ENCODE assay signal across 8 mouse cellular contexts in genomic region chr19:60874064-60874694, GRCm38 (mm10). TPM values are rescaled to one million over a fixed set of nuclear protein-coding genes. Genes with fewer than 3 reads are reported as not detected.
DNase-seq lines count a peak whose midpoint lies in the region; ATAC-seq lines count a peak whose summit lies in the region.

TSS of gene Prdx3 (minus strand) at chr19:60874556.

- H3K4me3 ChIP-seq in hindbrain, embryonic 16.5 days (ENCODE audit: low read length) = peak within 1 kb of the TSS; percentile 67
- H3K4me3 ChIP-seq in macrophage (ENCODE audit: inconsistent target) = peak within 1 kb of the TSS; percentile 79

- peak; percentile 97 for DNase-seq in T-cell, adult 2 months (ENCODE audit: low spot score)
- peak; percentile 92 to 93 for DNase-seq in cerebellum, postnatal 36 days
- DNase-seq in gastrocnemius, adult 18-20 months (ENCODE audit: low spot score) = peak; percentile 99
- DNase-seq in left cerebral cortex, adult 18-20 months (ENCODE audit: low spot score in 2 of 2) = peak; percentile 91 to 94
- peak; percentile 96 for DNase-seq in right cerebral cortex, adult 18-20 months
- DNase-seq in urinary bladder, postnatal 10 days (ENCODE audit: low spot score) = peak; percentile 84

- H3K36me3 ChIP-seq in hindbrain, embryonic 16.5 days (ENCODE audit: control insufficient read depth, insufficient read depth, low read length) = no peaks in the 10 kb centered on the region; the same call in 1 of the 2 replicates
- H3K36me3 ChIP-seq in macrophage (ENCODE audit: inconsistent target) = peaks cover 8% of the 10 kb centered on the region

- peak; percentile 99 for ATAC-seq in hindbrain, embryonic 16.5 days

- no peaks in the 10 kb centered on the region; the same call in 1 of the 2 replicates for H3K79me2 ChIP-seq in macrophage (ENCODE audit: inconsistent target)

- H3K9ac ChIP-seq in hindbrain, embryonic 16.5 days (ENCODE audit: low read depth, low read length) = peak within 1 kb of the TSS; percentile 78

- H3K4me1 ChIP-seq in hindbrain, embryonic 16.5 days (ENCODE audit: control insufficient read depth, insufficient read depth, low read depth, low read length) = peaks cover 8% of the 10 kb centered on the region

- H3K27ac ChIP-seq in hindbrain, embryonic 16.5 days (ENCODE audit: low read depth, low read length) = peak within 1 kb of the TSS; percentile 81
- peak within 1 kb of the TSS; percentile 49 for H3K27ac ChIP-seq in macrophage

- no peaks in the 10 kb centered on the region for H3K27me3 ChIP-seq in hindbrain, embryonic 16.5 days (replicated peaks; ENCODE audit: control insufficient read depth, insufficient read depth, low read length)

- WGBS in hindbrain, embryonic 16.5 days = 0% methylated on average over 28 of the region's 28 CpGs
- WGBS in macrophage (ENCODE audit: missing documents) = under 1% methylated on average over 27 of the region's 28 CpGs

- H3K4me2 ChIP-seq in hindbrain, embryonic 16.5 days (ENCODE audit: low read length) = peak within 1 kb of the TSS; percentile 70

- H3K9me3 ChIP-seq in hindbrain, embryonic 16.5 days (ENCODE audit: control insufficient read depth, low read length) = no peaks in the 10 kb centered on the region

RNA-seq across cellular contexts. Expression of gene Prdx3, which starts in this region (rescaled TPM):
- total RNA-seq in gastrocnemius, adult 18-20 months (2021) = 100 to 1,000 TPM; 218 to 227 TPM
- polyA plus RNA-seq in hindbrain, embryonic 16.5 days (2015; fragmentation: Nextera tagmentation; extraction: Ambion mirVana) = 121 and 133 TPM in 2 replicates
- 10 to 100 TPM; 71.2 to 75.6 TPM for total RNA-seq in left cerebral cortex, adult 18-20 months (2021)
- 10 to 100 TPM in 1 of 26 experiments, 1 to 10 TPM in 24, not detected in 1; 1.2 to 13.2 (median 4.0) TPM for total RNA-seq in macrophage (2018; cell fraction: chromatin; rRNA removed)
- total RNA-seq in macrophage (2018; cell fraction: cytosol; rRNA removed) = 10 to 100 TPM; 45.4 to 65.9 (median 57.0) TPM
- 10 to 100 TPM in 18 of 26 experiments, 1 to 10 TPM in 8; 4.4 to 28.7 (median 13.2) TPM for total RNA-seq in macrophage (2018; cell fraction: nucleus; rRNA removed)
- polyA plus RNA-seq in macrophage (2018) = 45.1 to 93.5 TPM (median 65.5 TPM) in 3 replicates

Comparison
In these comparisons a context has a peak if more than half of its experiments do, and no peak if none do; other contexts are left out.
1. Peak in every context shown above with its lines: DNase-seq, ATAC-seq, H3K4me3 ChIP-seq and H3K27ac ChIP-seq.